Mouse (Mus musculus) embryonic facial prominence, embryonic 14.5 days (tissue): ENCODE data around the gene Xylb. TPM values are rescaled to one million over a fixed set of nuclear protein-coding genes. Genes with fewer than 3 reads are reported as not detected.
A peak's percentile ranks its signal among the peaks of the same experiment; 100 is the strongest.

Experiments used
- ATAC-seq: fragments of 200-750 bp; cut with Nextera tagmentation; 2 replicates; pipeline ENCODE4 v1.8.0; 2017; ENCODE audit warnings: low read depth, moderate number of reproducible peaks, moderate TSS enrichment
- DNase-seq: peaks from one replicate; pipeline ENCODE4 v3.0.0-alpha.2; 2015; ENCODE audit warnings: low spot score
- H3K27ac ChIP-seq: fragments of 300-500 bp; sonication (generic); replicated peaks from 2 replicates; pipeline ENCODE4 v1.5.1; 2014; ENCODE audit warnings: low read depth, mild to moderate bottlenecking, low read length, moderate library complexity
- H3K27me3 ChIP-seq: fragments of 300-500 bp; sonication (generic); replicated peaks from 2 replicates; pipeline ENCODE4 v1.6.1; 2014; ENCODE audit warnings: low read length; ENCODE audit not compliant: control insufficient read depth, insufficient read depth
- H3K36me3 ChIP-seq: fragments of 300-500 bp; sonication (generic); 2 replicates; pipeline ENCODE4 v1.6.1; 2014; ENCODE audit warnings: low read length, mixed read lengths; ENCODE audit not compliant: control insufficient read depth, insufficient read depth
- H3K4me1 ChIP-seq: fragments of 300-500 bp; sonication (generic); 2 replicates; pipeline ENCODE4 v1.6.1; 2014; ENCODE audit warnings: antibody characterized with exemption, low read length; ENCODE audit not compliant: control insufficient read depth, insufficient read depth
- H3K4me2 ChIP-seq: fragments of 300-500 bp; sonication (generic); 2 replicates; pipeline ENCODE4 v1.6.1; 2014; ENCODE audit warnings: low read depth, mild to moderate bottlenecking, low read length, moderate library complexity, mixed read lengths
- H3K4me3 ChIP-seq: fragments of 300-500 bp; sonication (generic); 2 replicates; pipeline ENCODE4 v1.5.1; 2014; ENCODE audit warnings: low read depth, mild to moderate bottlenecking, low read length
- H3K9ac ChIP-seq: fragments of 300-500 bp; sonication (generic); 2 replicates; pipeline ENCODE4 v1.6.1; 2014; ENCODE audit warnings: low read depth, mild to moderate bottlenecking, low read length, moderate library complexity, mixed read lengths
- H3K9me3 ChIP-seq: fragments of 300-500 bp; sonication (generic); 2 replicates; pipeline ENCODE4 v1.6.1; 2016; ENCODE audit warnings: low read length; ENCODE audit not compliant: control insufficient read depth
- WGBS: fragments of 180-500 bp; shearing (Covaris S2); extraction: QIAGEN DNeasy Blood & Tissue Kit; methylation state at CpG from one replicate; pipeline ENCODE4 v1.1.7; 2014; 5-methylcytosine and 5-hydroxymethylcytosine counted together
- polyA plus RNA-seq: library from polyadenylated mRNA; unstranded; fragments of >200 nt; fragmentation: Nextera tagmentation; extraction: Ambion mirVana; gene quantifications from 2 replicates; pipeline ENCODE4 v1.2.1, GENCODE M21; 2014

Xylb gene
- polyA plus RNA-seq = 4.8 and 5.0 TPM in 2 replicates

DNA sequence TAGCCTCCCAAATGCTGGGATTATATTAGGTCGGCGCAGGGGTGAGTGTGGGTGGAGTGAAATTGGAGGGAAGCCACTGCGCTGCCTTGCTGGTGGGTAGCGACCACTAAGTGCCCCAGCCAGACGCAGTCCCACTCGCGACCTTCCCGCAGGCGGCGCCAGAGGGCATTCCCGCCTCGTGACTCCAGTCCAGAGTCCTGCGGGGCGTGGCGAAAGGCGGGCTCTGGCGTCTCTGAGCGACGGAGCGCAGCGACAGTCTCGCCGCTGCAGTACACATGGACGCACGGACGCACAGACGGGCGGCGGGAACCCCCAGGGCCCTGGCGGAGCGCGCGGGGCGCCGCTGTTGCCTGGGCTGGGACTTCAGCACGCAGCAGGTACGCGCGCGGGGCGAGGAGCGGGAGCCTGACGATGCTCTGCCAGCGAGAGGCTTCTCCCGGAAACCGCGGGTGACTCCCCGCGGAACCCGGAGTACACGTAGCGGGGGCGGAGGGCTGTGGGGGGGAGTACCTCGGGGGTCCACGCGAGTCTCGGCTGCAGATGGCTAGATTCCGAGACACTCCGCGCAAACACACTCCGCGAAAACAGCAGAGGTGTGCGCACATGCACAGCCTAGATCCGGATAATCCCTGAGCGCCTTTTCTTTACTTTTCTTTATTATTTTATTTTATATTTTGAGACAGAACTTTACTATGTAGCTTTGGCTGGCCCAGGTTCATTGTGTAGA lies at the start of gene Xylb:
Gene Xylb, plus strand, starts transcription at position 51 of the 727 bp plus-strand sequence.
- H3K4me2 ChIP-seq = peak within 1 kb of the TSS; percentile 91
- 5% methylated on average over 32 of the region's 65 CpGs for WGBS

DNA sequence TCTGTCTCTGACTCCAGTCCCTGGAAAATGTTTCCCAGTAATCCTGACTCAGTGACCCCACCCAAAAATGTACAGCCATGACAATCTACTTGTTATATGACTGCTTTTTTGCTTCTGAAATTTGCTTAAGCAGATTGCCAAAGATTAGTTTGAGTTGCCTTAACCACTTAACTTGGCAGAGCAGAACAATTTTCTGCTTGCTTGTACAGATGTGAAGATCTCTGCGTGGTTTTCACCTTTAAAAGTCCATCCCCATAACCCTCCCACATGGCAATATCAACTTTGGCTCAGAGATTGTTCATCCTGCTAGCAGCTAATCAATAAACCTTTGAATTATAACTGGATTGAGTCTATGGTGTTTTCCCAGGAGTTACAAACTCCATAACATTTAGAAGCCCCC lies 48.1 kb upstream of the Xylb start:
- Histone ChIP-seq H3K9me3 (no peaks in the 10 kb centered on the region), H3K27me3 (no peaks in the 10 kb centered on the region), H3K9ac (no peak overlapping the region), H3K4me2 (no peak overlapping the region), H3K36me3 (0 out of 2 replicates have a peak, but pooled peaks cover 4% of the 10 kb centered on the region), H3K4me3 (no peak overlapping the region), H3K27ac (no peak overlapping the region), H3K4me1 (no peaks in the 10 kb centered on the region)
- DNase-seq (no peak), ATAC-seq (no peak)
- WGBS = 89% methylated on average over 1 of the region's 1 CpGs

More for the DNA sequence above, at the start of gene Xylb:
- peak within 1 kb of the TSS; percentile 74 for H3K9ac ChIP-seq
- H3K27ac ChIP-seq = no peak within 1 kb of the TSS
- H3K36me3 ChIP-seq = no peaks in the 10 kb centered on the region; the same call in 1 of the 2 replicates
- peak within 1 kb of the TSS; percentile 71 for H3K4me3 ChIP-seq
- no peaks in the 10 kb centered on the region for H3K27me3 ChIP-seq
- peak; percentile 91 for DNase-seq
- no peaks in the 10 kb centered on the region for H3K4me1 ChIP-seq
- ATAC-seq = peak; percentile 94
- H3K9me3 ChIP-seq = no peaks in the 10 kb centered on the region

DNA sequence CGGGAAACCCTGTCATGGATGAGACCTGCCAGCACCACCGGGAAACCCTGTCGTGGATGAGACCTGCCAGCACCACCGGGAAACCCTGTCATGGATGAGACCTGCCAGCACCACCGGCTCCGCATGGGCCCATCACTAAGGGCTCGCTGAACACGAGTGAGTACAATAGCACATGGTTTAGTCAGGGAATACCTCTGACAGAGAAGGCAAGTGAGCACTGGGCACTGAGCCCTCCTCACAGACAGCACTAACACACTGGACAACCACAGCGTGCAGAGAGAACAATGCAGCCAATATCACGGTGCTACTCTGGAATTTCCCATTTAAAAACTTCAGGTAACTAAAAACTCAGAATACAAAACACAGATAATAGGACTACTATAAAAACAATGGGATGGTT lies 44.1 kb upstream of the Xylb start:
- Histone ChIP-seq H3K4me3 (no peak overlapping the region), H3K4me2 (no peak overlapping the region), H3K27ac (no peak overlapping the region), H3K9me3 (no peaks in the 10 kb centered on the region), H3K9ac (no peak overlapping the region), H3K4me1 (no peaks in the 10 kb centered on the region), H3K36me3 (no peaks in the 10 kb centered on the region), H3K27me3 (no peaks in the 10 kb centered on the region)
- DNase-seq (no peak), ATAC-seq (no peak)
- 88% methylated on average over 10 of the region's 10 CpGs for WGBS

DNA sequence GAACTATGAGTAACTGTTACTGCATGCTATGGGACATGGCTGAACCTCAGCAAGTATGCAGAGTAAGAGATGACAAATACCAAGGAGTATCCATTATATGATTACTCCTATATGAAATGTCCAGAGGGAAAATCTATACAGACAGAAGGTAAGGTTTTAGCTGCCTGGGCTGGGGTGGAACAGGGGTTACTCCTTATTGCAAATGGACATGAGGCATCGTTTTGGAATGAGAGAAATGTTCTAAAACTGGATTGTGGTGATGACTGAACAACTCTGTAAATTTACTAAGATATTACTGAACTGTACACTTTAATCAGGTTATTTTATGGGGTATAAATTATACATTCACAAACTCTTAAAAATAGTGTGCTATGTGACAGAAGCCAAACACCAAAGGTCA lies 38.3 kb upstream of the Xylb start:
- Histone ChIP-seq H3K4me1 (peaks cover 20% of the 10 kb centered on the region), H3K4me2 (no peak overlapping the region), H3K27me3 (no peaks in the 10 kb centered on the region), H3K36me3 (no peaks in the 10 kb centered on the region), H3K9ac (no peak overlapping the region), H3K4me3 (no peak overlapping the region), H3K9me3 (no peaks in the 10 kb centered on the region), H3K27ac (no peak overlapping the region)
- DNase-seq = no peak
- ATAC-seq = no peak
- WGBS = 86% methylated on average over 1 of the region's 1 CpGs

DNA sequence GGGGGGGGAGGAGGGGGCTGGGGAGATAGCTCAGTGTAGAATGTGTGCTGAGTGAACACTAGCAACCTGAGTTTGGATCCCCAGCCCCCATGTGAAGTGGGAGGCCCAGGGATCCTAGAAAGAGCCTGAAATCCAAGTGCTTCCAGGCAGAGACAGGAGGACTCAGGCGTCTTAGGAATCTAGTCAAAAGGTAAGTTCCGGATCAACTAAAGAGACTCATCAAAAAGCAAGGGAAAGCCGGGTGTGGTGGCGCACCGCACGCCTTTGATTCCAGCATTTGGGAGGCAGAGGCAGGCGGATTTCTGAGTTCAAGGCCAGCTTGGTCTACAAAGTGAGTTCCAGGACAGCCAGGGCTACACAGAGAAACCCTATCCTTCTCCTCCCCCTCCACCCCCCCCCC lies 36.7 kb upstream of the Xylb start:
- WGBS = 90% methylated on average over 7 of the region's 7 CpGs
- H3K4me3 ChIP-seq = no peak overlapping the region; the same call in 1 of the 2 replicates

DNA sequence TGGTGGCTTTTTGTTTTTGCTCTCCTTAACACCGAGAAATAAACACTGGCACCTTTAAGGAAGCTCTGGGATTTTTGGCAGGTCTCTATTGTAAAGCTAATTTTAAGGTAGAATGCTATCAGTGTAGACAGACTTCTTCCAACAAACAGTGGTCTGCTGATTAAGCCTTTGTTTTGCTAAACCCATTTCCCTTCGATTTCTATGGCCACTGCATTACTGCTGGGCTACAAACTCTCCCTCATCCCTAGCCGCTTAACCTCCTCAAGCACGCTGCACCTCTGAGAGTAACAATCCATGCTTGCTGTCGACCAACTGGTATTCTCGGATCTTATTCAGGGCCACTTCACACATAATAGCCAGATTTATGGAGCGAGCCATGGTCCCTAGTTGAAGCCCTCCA lies 36.2 kb upstream of the Xylb start:
- Histone ChIP-seq H3K4me2 (peak overlapping the region; percentile 98), H3K27ac (no peak overlapping the region), H3K9ac (peak overlapping the region; percentile 85), H3K27me3 (no peaks in the 10 kb centered on the region), H3K36me3 (no peaks in the 10 kb centered on the region), H3K4me1 (peaks cover 20% of the 10 kb centered on the region), H3K9me3 (no peaks in the 10 kb centered on the region), H3K4me3 (peak overlapping the region; percentile 90)
- WGBS = 18% methylated on average over 7 of the region's 7 CpGs
- DNase-seq (no peak), ATAC-seq (no peak)

More for the DNA sequence above, 36.7 kb upstream of the Xylb start:
- peaks cover 20% of the 10 kb centered on the region for H3K4me1 ChIP-seq
- peak overlapping the region; percentile 98 for H3K4me2 ChIP-seq
- no peak overlapping the region for H3K27ac ChIP-seq
- H3K36me3 ChIP-seq = no peaks in the 10 kb centered on the region
- no peaks in the 10 kb centered on the region for H3K27me3 ChIP-seq
- no peaks in the 10 kb centered on the region for H3K9me3 ChIP-seq
- H3K9ac ChIP-seq = no peak overlapping the region
- ATAC-seq (no peak), DNase-seq (no peak)

DNA sequence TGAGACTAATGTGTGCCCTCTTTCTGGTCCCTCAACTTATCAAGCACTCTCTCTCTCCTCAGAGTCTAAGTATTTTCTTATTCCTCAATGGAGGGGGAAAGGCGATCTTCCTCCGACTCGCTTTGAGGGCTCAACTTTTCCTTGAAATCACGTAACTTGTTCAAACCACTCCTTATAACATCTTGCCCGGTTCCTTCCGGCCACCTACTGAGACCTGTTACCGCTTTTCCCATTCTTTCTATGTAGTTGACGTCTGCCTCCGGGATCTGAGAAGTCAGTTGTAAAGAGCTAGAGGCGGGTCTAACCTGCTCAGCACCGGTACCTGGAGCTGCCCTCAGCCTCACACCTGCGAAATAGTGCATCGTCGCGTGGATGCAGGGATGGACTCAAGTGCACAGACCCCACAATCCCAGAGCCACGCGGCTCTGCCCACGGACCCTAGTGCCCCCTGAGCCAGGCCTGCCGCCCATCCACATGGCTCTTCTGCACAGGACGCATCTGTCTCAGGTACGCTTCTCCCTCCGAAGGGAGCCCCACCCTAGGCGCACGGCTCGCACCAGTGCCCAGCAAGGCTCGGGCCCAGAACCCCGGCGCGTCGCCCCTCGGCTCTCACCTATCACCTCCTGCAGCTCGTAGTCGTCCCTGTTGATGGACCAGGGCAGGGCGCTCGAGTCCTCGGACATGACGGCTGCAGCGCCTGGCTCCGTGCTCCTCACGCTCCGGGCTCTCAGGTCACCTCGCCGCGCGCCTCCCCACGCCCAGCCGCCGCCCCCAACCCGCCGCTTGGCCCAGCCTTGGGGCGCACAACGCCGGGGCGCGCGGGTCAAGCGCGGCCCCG lies 35.6 kb upstream of the Xylb start:
- H3K27ac ChIP-seq = peak overlapping the region; percentile 87
- peak; percentile 22 for DNase-seq
- H3K9me3 ChIP-seq = no peaks in the 10 kb centered on the region
- H3K27me3 ChIP-seq = no peaks in the 10 kb centered on the region
- peak overlapping the region; percentile 98 for H3K4me2 ChIP-seq
- no peaks in the 10 kb centered on the region for H3K36me3 ChIP-seq
- peak; percentile 10; the same call in 1 of the 2 replicates for ATAC-seq
- WGBS = under 1% methylated on average over 40 of the region's 59 CpGs
- H3K4me1 ChIP-seq = peaks cover 20% of the 10 kb centered on the region
- H3K4me3 ChIP-seq = peak overlapping the region; percentile 90
- peak overlapping the region; percentile 85 for H3K9ac ChIP-seq

DNA sequence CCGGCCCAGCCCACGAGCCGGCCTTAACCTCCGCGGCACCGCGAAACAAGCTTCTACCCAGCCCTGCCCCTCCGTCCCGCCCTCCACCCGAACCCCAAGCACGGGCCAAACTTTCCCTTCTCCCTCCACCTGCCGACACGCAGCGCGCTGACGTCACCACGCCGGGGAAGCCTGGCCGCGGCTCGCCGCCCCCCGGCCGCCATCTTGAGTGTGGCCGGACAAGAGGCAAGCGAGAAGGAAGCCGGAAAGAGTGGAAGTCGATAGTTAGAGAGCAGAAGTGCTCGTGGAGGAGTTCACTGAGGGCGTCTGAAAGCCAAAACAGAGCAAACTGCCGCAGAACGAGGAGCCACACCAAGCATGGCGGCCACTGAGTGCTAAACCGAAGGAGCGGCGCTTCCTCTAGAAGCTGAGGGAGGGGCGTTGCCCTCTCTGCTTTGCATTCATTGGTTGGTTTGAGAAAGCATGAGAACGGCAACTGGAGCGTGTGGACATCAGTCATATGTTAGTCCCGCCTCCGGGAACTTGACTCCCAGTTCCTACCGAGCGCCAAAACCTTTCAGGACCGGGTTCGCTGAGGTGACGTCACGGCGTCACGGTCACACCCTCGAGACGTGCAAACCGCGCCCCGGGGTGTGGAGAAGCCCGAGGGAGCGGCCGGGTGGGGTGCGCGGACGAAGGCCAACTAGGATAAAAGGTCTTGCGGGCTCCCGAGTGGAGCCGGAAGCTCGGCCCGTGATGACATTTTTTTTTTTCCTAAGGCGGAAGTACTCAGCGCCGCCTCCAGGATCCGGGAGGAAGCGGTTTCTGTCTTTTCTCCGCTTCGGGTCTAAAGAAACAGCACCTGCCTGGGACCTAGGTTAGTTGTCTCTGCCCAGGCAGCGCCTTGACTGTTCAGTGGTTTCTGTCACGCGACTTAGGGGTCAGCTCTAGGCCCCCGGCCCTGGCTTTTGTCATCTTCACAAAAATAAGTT lies 34.6 kb upstream of the Xylb start, which contains the start of gene Oxsr1:
Gene Oxsr1, minus strand, starts transcription at position 139 of the 971 bp plus-strand sequence.
- no peaks in the 10 kb centered on the region for H3K9me3 ChIP-seq
- H3K27ac ChIP-seq = peak within 1 kb of the TSS; percentile 87
- peaks cover 20% of the 10 kb centered on the region for H3K4me1 ChIP-seq
- H3K4me2 ChIP-seq = peak within 1 kb of the TSS; percentile 98
- ATAC-seq (peak; percentile 98), DNase-seq (peak; percentile 99)
- WGBS = 1% methylated on average over 68 of the region's 76 CpGs
- H3K36me3 ChIP-seq = no peaks in the 10 kb centered on the region
- peak within 1 kb of the TSS; percentile 85 for H3K9ac ChIP-seq
- peak within 1 kb of the TSS; percentile 90 for H3K4me3 ChIP-seq
- no peaks in the 10 kb centered on the region for H3K27me3 ChIP-seq
